23 mouse cellular contexts compared by ENCODE assay signal in the genomic region with DNA sequence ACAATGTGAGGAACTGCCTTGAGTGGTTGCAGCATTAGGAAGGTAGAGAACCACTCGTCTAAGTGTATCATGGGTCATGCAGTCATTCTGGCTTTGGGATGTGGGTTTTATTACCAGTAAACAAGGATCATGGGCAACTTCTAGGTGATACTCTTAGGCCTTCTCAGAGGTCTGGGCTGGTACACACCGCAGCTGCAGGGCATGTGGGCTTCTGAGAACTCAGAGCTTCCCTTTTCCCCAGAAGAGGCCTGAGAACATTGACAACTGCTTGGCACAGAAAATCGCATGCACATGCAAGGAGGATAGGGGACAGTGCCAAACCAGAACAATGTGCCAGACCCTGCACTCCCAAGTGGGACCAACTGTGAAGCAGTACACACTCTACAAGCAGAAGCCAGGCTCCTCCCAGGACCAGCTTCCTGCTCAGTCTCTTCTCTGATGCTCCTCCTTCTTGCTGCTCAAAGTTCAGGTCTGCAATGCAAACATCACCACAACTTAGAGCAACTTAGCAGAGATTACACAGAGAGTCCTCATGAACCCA.
DNase-seq lines count a peak whose midpoint lies in the region; ATAC-seq and TF ChIP-seq lines count a peak whose summit lies in the region.
"Had no signal": no experiment of that assay in that cellular context is flagged by ENCODE, and none has a peak within 500 bp of the region (broad histone marks: within the 10 kb centered on the region; RNA-seq: fewer than 3 reads in every experiment).

No protein-coding gene starts in this region.

- no peak for ATAC-seq in embryonic facial prominence, embryonic 14.5 days (ENCODE audit: low read depth)
- ATAC-seq in lung, postnatal 0 days = peak; percentile 17; the same call in 1 of the 2 replicates
- ATAC-seq: forebrain, embryonic 14.5 days; hindbrain, embryonic 16.5 days; intestine, postnatal 0 days; midbrain, embryonic 15.5 days had no signal

- peak; percentile 22 for DNase-seq in embryonic facial prominence, embryonic 14.5 days (ENCODE audit: low spot score)
- DNase-seq in embryonic facial prominence, embryonic 10.5 days (ENCODE audit: low spot score) = no peak
- no peak for DNase-seq in lung, postnatal 0 days (ENCODE audit: low spot score)
- no peak for DNase-seq in lung, postnatal 10 days
- peak; percentile 95 for DNase-seq in adipocyte (ENCODE audit: low spot score)
- DNase-seq in thymus, postnatal 25 days = peak; percentile 47
- DNase-seq in natural killer cell, adult 2 months (ENCODE audit: low spot score in 2 of 2) = no peak
- DNase-seq in urinary bladder, postnatal 4 days (ENCODE audit: low spot score in 2 of 2) = no peak
- DNase-seq: cerebellum, adult 11 months; cerebellum, adult 9-11 months; gastrocnemius, postnatal 25 days; kidney, postnatal 25 days; liver, embryonic 13.5 days; lung, adult 2 months; right cerebral cortex, adult 18-20 months had no signal

- H3K9ac ChIP-seq in embryonic facial prominence, embryonic 14.5 days (ENCODE audit: low read depth, low read length) = no peak overlapping the region
- no peak overlapping the region for H3K9ac ChIP-seq in lung, postnatal 0 days (replicated peaks; ENCODE audit: low read depth)
- H3K9ac ChIP-seq: embryonic facial prominence, embryonic 12.5 days; liver, embryonic 13.5 days; midbrain, embryonic 15.5 days; neural tube, embryonic 13.5 days had no signal

- no peaks in the 10 kb centered on the region for H3K36me3 ChIP-seq in embryonic facial prominence, embryonic 14.5 days (ENCODE audit: control insufficient read depth, insufficient read depth, low read length)
- H3K36me3 ChIP-seq in embryonic facial prominence, embryonic 10.5 days (replicated peaks) = no peaks in the 10 kb centered on the region
- H3K36me3 ChIP-seq in lung, postnatal 0 days (ENCODE audit: insufficient read depth, low read length) = no peaks in the 10 kb centered on the region
- H3K36me3 ChIP-seq: embryonic facial prominence, embryonic 12.5 days; liver, embryonic 13.5 days; midbrain, embryonic 15.5 days; neural tube, embryonic 13.5 days had no signal

- no peak for TF ChIP-seq CTCF in lung, postnatal 0 days (IDR thresholded peaks at IDR 0.05)

- no peak overlapping the region for H3K27ac ChIP-seq in embryonic facial prominence, embryonic 14.5 days (replicated peaks; ENCODE audit: low read depth, low read length)
- no peak overlapping the region for H3K27ac ChIP-seq in embryonic facial prominence, embryonic 10.5 days (replicated peaks)
- H3K27ac ChIP-seq in lung, postnatal 0 days (ENCODE audit: low read length) = no peak overlapping the region
- H3K27ac ChIP-seq: embryonic facial prominence, embryonic 12.5 days; layer of hippocampus, adult 2 months; liver, embryonic 13.5 days; macrophage; midbrain, embryonic 15.5 days; neural tube, embryonic 13.5 days had no signal

- 0 out of 2 replicates have a peak, but pooled peaks cover 2% of the 10 kb centered on the region for H3K4me1 ChIP-seq in embryonic facial prominence, embryonic 14.5 days (ENCODE audit: control insufficient read depth, insufficient read depth, low read length)
- peaks cover 8% of the 10 kb centered on the region for H3K4me1 ChIP-seq in embryonic facial prominence, embryonic 10.5 days
- H3K4me1 ChIP-seq in lung, postnatal 0 days (ENCODE audit: insufficient read depth, low read depth, low read length) = no peaks in the 10 kb centered on the region
- H3K4me1 ChIP-seq: embryonic facial prominence, embryonic 12.5 days; liver, embryonic 13.5 days; midbrain, embryonic 15.5 days; neural tube, embryonic 13.5 days had no signal

- TF ChIP-seq EP300 in lung, postnatal 0 days (IDR thresholded peaks at IDR 0.05) = no peak

- 92% methylated on average over 3 of the region's 3 CpGs for WGBS in embryonic facial prominence, embryonic 14.5 days
- 95% methylated on average over 3 of the region's 3 CpGs for WGBS in embryonic facial prominence, embryonic 10.5 days
- 81% methylated on average over 3 of the region's 3 CpGs for WGBS in lung, postnatal 0 days

- H3K9me3 ChIP-seq in embryonic facial prominence, embryonic 14.5 days (ENCODE audit: control insufficient read depth, low read length) = no peaks in the 10 kb centered on the region
- no peaks in the 10 kb centered on the region for H3K9me3 ChIP-seq in embryonic facial prominence, embryonic 10.5 days
- H3K9me3 ChIP-seq in lung, postnatal 0 days (ENCODE audit: low read length) = no peaks in the 10 kb centered on the region
- H3K9me3 ChIP-seq: embryonic facial prominence, embryonic 12.5 days; liver, embryonic 13.5 days; midbrain, embryonic 15.5 days; neural tube, embryonic 13.5 days had no signal

- no peak overlapping the region for H3K4me3 ChIP-seq in embryonic facial prominence, embryonic 14.5 days (ENCODE audit: low read depth, low read length)
- no peak overlapping the region for H3K4me3 ChIP-seq in embryonic facial prominence, embryonic 10.5 days
- H3K4me3 ChIP-seq in lung, postnatal 0 days (ENCODE audit: low read depth, low read length) = no peak overlapping the region
- H3K4me3 ChIP-seq: embryonic facial prominence, embryonic 12.5 days; layer of hippocampus, adult 2 months; liver, embryonic 13.5 days; midbrain, embryonic 15.5 days; neural tube, embryonic 13.5 days had no signal

- no peaks in the 10 kb centered on the region for H3K27me3 ChIP-seq in embryonic facial prominence, embryonic 14.5 days (replicated peaks; ENCODE audit: control insufficient read depth, insufficient read depth, low read length)
- H3K27me3 ChIP-seq in embryonic facial prominence, embryonic 10.5 days (replicated peaks; ENCODE audit: low read depth, poor library complexity, severe bottlenecking) = no peaks in the 10 kb centered on the region
- H3K27me3 ChIP-seq in lung, postnatal 0 days (replicated peaks; ENCODE audit: insufficient read depth, low read length) = no peaks in the 10 kb centered on the region
- H3K27me3 ChIP-seq: embryonic facial prominence, embryonic 12.5 days; liver, embryonic 13.5 days; midbrain, embryonic 15.5 days; neural tube, embryonic 13.5 days had no signal

- no peak overlapping the region for H3K4me2 ChIP-seq in embryonic facial prominence, embryonic 14.5 days (ENCODE audit: low read depth, low read length)
- H3K4me2 ChIP-seq in lung, postnatal 0 days (replicated peaks; ENCODE audit: low read depth, low read length) = no peak overlapping the region
- H3K4me2 ChIP-seq: embryonic facial prominence, embryonic 12.5 days; liver, embryonic 13.5 days; midbrain, embryonic 15.5 days; neural tube, embryonic 13.5 days had no signal

Comparison
In these comparisons a context has a peak if more than half of its experiments do, and no peak if none do; other contexts are left out.
1. DNase-seq: peak in embryonic facial prominence, embryonic 14.5 days (single experiment), adipocyte (single experiment) and thymus, postnatal 25 days (single experiment); none in embryonic facial prominence, embryonic 10.5 days (single experiment), lung, postnatal 0 days (single experiment), lung, postnatal 10 days (single experiment), natural killer cell, adult 2 months (0 of 2) and urinary bladder, postnatal 4 days (0 of 2).